Mouse (Mus musculus): ENCODE measurements at regions not wholly inside any gene's neighbourhood (a gene's known extent, or its start where the extent isn't known, plus 50 kb on each side); places are given as distances from the start of the nearest gene placed in this dataset.

DNA sequence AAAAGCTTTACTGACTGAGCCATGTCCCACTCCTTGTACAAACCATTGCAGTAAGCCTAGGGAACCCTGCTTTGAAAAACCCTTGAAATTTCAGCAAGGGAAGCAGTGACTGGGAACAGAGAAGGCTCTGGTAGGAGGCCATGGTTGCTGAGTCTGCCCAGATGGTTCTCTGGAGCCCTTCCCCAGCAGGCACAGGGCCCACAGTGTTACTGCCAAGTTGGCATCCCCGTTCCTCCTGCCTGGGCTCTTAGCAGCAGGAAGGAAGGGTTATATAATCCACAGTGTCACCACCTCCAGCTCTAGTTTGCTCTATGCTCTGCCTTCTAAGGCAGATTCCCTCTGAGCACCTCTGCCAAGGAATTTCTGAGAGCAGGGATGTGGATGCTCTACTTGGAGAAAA, 349.4 kb upstream of the Auts2 start:
- Histone ChIP-seq H3K4me1 (replicated peaks) (no peaks in the 10 kb centered on the region), H3K36me3 (no peaks in the 10 kb centered on the region), H3K4me3 (replicated peaks) (no peak overlapping the region), H3K27ac (no peak overlapping the region), H3K9me3 (replicated peaks) (no peaks in the 10 kb centered on the region), H3K9ac (no peak overlapping the region), H3K27me3 (no peaks in the 10 kb centered on the region), H3K4me2 (no peak overlapping the region)
- 50% methylated on average over 1 of the region's 1 CpGs for WGBS (ENCODE audit: insufficient replicate concordance)
- ATAC-seq (ENCODE audit: low read depth) (no peak), DNase-seq (no peak)

DNA sequence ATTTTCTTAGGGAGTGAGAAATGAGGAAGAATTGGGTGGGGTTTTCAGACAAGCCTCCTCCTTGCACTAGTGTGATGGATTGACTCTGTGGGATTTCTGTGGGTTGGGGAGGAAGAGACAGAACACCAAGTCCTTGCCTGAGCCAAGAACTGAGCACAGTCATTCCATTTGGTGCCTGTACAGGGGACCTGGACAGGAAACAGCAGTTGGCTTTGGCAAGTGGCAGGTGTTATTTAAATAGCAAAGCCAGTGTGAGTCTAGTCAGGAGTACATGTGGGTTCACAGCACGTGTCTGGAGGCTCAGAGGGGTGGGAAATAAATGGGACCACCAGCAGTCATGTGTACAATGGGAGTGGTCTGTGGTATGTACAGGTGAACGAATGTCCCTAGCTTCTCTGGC, 341.0 kb upstream of the Auts2 start:
- H3K4me1 ChIP-seq (replicated peaks): no peaks in the 10 kb centered on the region
- H3K36me3 ChIP-seq: no peaks in the 10 kb centered on the region
- 32% methylated on average over 2 of the region's 2 CpGs for WGBS (ENCODE audit: insufficient replicate concordance)
- H3K27ac ChIP-seq: no peak overlapping the region
- ATAC-seq (ENCODE audit: low read depth) (no peak), DNase-seq (no peak)
- no peak overlapping the region for H3K4me2 ChIP-seq
- no peak overlapping the region for H3K4me3 ChIP-seq (replicated peaks)
- no peak overlapping the region for H3K9ac ChIP-seq
- no peaks in the 10 kb centered on the region for H3K9me3 ChIP-seq (replicated peaks)
- H3K27me3 ChIP-seq: no peaks in the 10 kb centered on the region

DNA sequence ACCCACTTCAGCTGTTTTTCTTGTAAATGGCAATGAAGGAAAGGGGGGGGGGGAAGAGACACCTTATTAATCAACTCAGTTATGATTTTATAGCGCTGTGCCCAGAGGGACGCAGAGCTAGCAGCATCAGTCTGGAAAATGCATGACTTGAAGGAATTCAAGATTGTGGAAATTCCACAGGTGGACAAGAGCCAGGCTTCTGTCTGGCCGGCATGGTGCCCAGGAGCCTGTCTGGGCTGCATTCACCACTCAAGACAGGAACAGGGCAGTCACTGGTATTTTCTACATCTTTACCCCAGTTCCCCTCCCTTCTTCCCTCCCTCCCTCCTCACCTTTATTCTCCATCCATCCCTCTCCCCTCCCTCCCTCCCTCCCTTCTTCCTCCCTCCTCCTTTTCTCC, 339.1 kb upstream of the Auts2 start:
- H3K27me3 ChIP-seq: no peaks in the 10 kb centered on the region
- H3K9me3 ChIP-seq (replicated peaks): no peaks in the 10 kb centered on the region
- WGBS (ENCODE audit: insufficient replicate concordance): 72% methylated on average over 3 of the region's 3 CpGs
- no peak overlapping the region for H3K9ac ChIP-seq
- no peaks in the 10 kb centered on the region for H3K4me1 ChIP-seq (replicated peaks)
- no peak overlapping the region for H3K4me2 ChIP-seq
- no peaks in the 10 kb centered on the region for H3K36me3 ChIP-seq
- no peak overlapping the region for H3K27ac ChIP-seq
- DNase-seq (no peak), ATAC-seq (ENCODE audit: low read depth) (no peak)
- no peak overlapping the region for H3K4me3 ChIP-seq (replicated peaks)

DNA sequence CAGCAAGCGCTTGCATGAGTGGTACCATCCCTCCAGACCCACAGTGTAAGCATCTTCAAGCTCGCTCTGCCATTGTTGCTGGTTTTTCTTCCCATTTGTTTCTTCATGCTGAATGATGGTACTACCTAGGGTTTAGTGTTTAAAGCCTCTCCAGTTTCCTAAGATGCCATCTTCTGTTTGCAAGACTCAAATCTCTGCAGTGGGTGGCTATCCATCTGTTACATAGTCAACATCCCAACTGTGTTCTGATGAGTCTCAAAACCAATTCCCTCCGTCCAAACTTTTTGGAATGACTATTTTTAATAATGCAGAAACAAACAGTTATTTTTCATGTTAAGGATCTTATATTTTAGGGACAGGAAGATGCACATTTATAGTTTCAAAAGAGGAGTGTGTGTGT, 338.0 kb upstream of the Auts2 start:
- no peak overlapping the region for H3K9ac ChIP-seq
- no peaks in the 10 kb centered on the region for H3K9me3 ChIP-seq (replicated peaks)
- ATAC-seq (ENCODE audit: low read depth): no peak
- H3K36me3 ChIP-seq: no peaks in the 10 kb centered on the region
- no peak overlapping the region for H3K4me3 ChIP-seq (replicated peaks)
- no peak overlapping the region for H3K27ac ChIP-seq
- 76% methylated on average over 3 of the region's 3 CpGs for WGBS (ENCODE audit: insufficient replicate concordance)
- no peaks in the 10 kb centered on the region for H3K4me1 ChIP-seq (replicated peaks)
- H3K4me2 ChIP-seq: no peak overlapping the region
- no peaks in the 10 kb centered on the region for H3K27me3 ChIP-seq
- no peak for DNase-seq

DNA sequence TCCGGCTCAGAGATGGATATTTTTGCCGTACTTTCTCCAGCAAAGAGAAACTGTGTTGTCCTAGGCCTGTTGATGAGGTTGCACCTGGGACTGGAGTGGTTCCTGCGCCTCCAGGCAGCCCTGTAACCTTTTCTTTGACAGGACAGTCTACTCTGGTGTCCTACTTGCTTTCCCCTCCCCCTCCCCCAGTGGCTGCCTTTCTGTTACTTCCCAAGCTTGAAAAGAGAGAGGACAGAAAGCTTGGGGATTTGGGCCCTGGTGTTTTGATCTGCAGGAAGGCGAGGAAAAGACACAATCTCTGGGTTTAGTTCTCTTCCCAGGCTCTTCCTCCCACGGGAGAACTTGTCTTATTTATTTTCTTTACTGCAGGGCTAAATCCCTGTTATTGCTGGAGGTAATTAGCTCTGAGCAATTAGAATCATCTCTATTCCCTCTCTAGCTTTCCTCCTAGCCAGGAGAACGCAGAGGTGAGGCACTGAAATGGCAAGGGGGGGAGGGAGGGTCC, 333.2 kb upstream of the Auts2 start:
- 0 out of 2 replicates have a peak, but pooled peaks cover 3% of the 10 kb centered on the region for H3K9me3 ChIP-seq (replicated peaks)
- DNase-seq: no peak
- WGBS (ENCODE audit: insufficient replicate concordance): 36% methylated on average over 6 of the region's 6 CpGs
- no peak overlapping the region for H3K4me2 ChIP-seq
- no peak overlapping the region for H3K27ac ChIP-seq
- no peak for ATAC-seq (ENCODE audit: low read depth)
- H3K4me1 ChIP-seq (replicated peaks): no peaks in the 10 kb centered on the region
- H3K36me3 ChIP-seq: no peaks in the 10 kb centered on the region
- no peak overlapping the region for H3K4me3 ChIP-seq (replicated peaks)
- H3K27me3 ChIP-seq: no peaks in the 10 kb centered on the region
- no peak overlapping the region for H3K9ac ChIP-seq

DNA sequence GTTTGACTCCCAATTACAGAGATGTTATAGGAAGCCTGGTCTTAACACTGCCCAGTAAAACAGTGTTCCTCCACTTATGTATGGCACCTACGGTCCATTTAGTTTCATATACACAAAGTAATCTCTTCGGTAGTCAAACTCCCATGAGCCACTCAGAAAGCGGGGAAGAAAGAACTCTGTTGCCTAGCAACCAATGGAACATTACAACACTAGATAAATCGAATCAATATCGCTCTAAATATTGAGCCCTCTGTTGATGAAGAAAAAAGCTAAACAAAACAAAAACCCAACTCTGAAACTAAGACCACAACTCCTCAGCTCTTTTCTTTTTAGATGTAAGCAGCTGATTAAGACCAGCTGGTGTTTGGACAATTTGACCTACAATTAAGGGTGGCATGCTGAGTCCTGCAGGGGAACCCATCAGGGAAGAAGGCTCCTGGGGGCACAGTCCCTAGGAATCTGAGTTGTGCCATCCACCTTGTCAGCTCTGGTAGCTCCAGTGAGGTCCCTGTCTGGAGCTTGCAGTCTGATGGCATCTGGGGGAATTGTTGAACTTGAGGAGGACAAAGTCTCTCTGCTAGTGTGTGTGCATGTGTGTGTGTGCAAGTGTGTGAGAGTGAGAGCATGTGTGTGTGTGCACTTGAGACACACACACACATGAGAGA, 315.8 kb upstream of the Auts2 start:
- Histone ChIP-seq H3K36me3 (no peaks in the 10 kb centered on the region), H3K4me2 (no peak overlapping the region), H3K9ac (no peak overlapping the region), H3K27me3 (no peaks in the 10 kb centered on the region), H3K9me3 (replicated peaks) (no peaks in the 10 kb centered on the region; the same call in 1 of the 2 replicates), H3K27ac (no peak overlapping the region), H3K4me3 (replicated peaks) (no peak overlapping the region), H3K4me1 (replicated peaks) (no peaks in the 10 kb centered on the region)
- 71% methylated on average over 5 of the region's 5 CpGs for WGBS (ENCODE audit: insufficient replicate concordance)
- no peak for DNase-seq
- no peak for ATAC-seq (ENCODE audit: low read depth)

DNA sequence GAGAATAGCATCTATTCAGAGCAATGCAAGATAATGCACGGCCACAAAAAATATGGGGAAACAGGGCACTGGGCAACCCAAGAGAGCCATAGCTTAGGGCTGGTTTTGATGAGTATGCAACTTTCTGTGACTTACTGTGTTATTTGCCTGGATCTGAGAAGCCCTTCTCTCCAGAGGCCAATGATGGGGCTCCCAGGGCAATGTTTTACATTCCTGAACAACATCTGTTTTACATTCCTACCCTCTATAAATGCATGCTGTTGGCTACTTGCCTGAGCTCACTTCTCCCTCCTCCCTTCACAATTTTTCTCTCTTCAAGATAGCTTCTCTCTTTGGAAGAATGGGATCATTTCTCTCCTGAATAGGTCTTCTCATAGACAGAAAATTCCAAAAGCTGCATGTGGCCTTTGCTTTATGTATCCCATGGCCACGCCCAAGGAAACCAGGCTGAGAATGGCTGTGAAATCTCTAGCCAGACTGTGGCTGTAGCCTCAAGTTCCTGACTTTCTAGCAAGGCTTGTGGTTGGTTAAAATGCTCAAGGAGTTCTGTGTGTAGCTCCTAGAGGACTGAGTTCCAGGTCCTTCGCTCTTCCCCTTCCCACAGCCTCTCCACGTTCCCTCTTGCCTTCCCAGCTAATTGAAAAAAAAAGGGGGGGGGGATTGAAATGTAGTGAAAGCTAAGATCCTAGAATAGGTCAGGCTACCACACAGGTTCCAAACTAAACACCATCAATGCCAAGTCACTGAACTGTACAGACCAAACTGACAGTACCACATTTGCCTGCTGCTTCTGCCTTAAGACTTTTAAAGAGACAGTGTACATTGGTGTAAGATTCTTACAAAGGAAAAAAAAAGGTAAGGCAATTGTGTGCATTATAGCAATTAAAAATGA, 312.7 kb upstream of the Auts2 start:
- DNase-seq: no peak

DNA sequence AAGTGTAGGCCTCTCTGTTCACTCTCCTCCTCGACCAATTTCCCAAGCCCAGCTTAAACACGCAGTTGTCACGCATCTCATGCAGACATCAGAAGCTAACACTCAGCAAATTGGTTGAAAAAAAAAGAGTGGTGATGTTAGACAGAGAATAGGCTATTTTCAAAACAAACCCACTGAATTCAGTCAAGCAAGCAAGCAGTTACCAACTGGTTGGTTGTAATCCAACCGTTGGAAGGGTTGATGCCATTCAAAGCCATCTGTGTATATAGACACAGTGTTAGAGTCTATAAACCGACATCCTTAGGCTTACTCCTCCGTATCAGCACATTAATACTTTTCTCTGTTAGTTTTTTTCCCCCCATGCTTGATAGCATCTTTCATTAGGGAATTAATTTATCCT, 307.6 kb upstream of the Auts2 start:
- ATAC-seq (ENCODE audit: low read depth): no peak
- Histone ChIP-seq H3K4me3 (replicated peaks) (no peak overlapping the region), H3K4me2 (no peak overlapping the region), H3K27me3 (no peaks in the 10 kb centered on the region), H3K9me3 (replicated peaks) (no peaks in the 10 kb centered on the region), H3K27ac (no peak overlapping the region), H3K36me3 (no peaks in the 10 kb centered on the region), H3K4me1 (replicated peaks) (no peaks in the 10 kb centered on the region), H3K9ac (no peak overlapping the region)
- DNase-seq: no peak
- 66% methylated on average over 6 of the region's 6 CpGs for WGBS (ENCODE audit: insufficient replicate concordance)

More for the DNA sequence above, 312.7 kb upstream of the Auts2 start:
- Histone ChIP-seq H3K4me1 (replicated peaks) (no peaks in the 10 kb centered on the region), H3K9me3 (replicated peaks) (no peaks in the 10 kb centered on the region; the same call in 1 of the 2 replicates), H3K27ac (no peak overlapping the region), H3K9ac (no peak overlapping the region), H3K4me2 (no peak overlapping the region), H3K27me3 (no peaks in the 10 kb centered on the region), H3K36me3 (no peaks in the 10 kb centered on the region), H3K4me3 (replicated peaks) (no peak overlapping the region)
- ATAC-seq (ENCODE audit: low read depth): no peak
- 61% methylated on average over 4 of the region's 4 CpGs for WGBS (ENCODE audit: insufficient replicate concordance)

DNA sequence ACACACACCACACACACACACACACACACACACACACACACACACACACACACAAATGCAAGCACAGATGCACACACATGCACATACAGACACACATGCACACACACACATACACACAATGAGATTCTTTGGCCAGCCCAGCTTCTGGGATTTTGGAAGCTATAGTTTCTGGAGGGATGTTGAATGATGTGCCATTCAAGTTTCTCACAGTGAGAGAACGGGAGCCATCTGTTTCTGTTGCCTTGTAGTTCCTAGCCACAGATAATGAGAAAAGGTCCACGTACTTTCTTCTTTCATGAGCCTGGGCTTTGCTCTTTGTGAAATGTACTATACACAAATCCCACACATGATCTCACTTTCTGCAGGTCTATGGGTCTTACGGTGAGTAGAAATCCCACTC, 304.9 kb upstream of the Auts2 start:
- 65% methylated on average over 3 of the region's 3 CpGs for WGBS (ENCODE audit: insufficient replicate concordance)
- no peak overlapping the region for H3K9ac ChIP-seq

DNA sequence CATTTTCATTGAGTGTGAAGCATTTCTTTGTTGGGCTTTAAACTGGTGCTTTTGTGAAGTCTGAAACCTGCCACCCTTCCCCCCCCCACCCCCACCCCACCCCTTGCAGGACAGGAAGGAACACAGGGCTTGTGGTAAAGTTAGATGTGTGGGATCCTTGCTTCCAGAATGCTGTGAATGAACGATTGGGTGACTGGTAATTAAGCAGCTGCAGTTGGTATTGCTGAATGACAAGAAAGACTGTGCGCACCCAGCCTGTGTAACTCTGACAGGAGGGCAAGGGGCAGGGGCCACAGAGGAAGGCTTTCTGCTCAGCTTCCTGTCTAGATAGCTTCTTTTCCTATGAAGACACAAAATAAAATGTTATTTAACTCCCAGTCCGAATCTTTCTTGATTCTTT, 300.1 kb upstream of the Auts2 start:
- Histone ChIP-seq H3K9me3 (replicated peaks) (no peaks in the 10 kb centered on the region), H3K4me2 (no peak overlapping the region), H3K36me3 (no peaks in the 10 kb centered on the region), H3K4me3 (replicated peaks) (no peak overlapping the region), H3K27me3 (no peaks in the 10 kb centered on the region), H3K9ac (no peak overlapping the region), H3K27ac (no peak overlapping the region), H3K4me1 (replicated peaks) (no peaks in the 10 kb centered on the region)
- 24% methylated on average over 3 of the region's 3 CpGs for WGBS (ENCODE audit: insufficient replicate concordance)
- DNase-seq: no peak
- ATAC-seq (ENCODE audit: low read depth): no peak

More for the DNA sequence above, 304.9 kb upstream of the Auts2 start:
- Histone ChIP-seq H3K4me3 (replicated peaks) (no peak overlapping the region), H3K9me3 (replicated peaks) (no peaks in the 10 kb centered on the region), H3K4me2 (no peak overlapping the region), H3K27me3 (no peaks in the 10 kb centered on the region), H3K27ac (no peak overlapping the region), H3K36me3 (no peaks in the 10 kb centered on the region), H3K4me1 (replicated peaks) (no peaks in the 10 kb centered on the region)
- DNase-seq: no peak
- no peak for ATAC-seq (ENCODE audit: low read depth)

DNA sequence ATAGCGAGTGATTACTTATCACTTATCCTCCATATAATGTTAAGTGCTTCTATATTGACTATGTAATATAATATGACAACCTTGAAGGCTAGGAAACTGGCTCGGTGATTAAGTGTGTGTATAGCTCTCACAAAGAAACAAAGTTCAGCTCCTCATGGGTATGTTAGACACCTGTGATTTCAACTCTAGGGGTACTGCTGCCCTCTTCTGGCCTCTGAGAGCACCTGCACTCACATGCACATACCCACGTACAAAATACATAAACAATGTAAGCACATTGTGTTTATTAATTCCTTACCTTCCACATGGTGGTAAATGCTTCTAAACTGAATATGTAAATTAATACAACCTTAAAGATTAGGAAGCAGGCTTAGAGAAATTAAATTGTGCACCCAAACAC, 298.6 kb upstream of the Auts2 start:
- H3K4me1 ChIP-seq (replicated peaks): no peaks in the 10 kb centered on the region
- H3K4me3 ChIP-seq (replicated peaks): no peak overlapping the region
- H3K36me3 ChIP-seq: no peaks in the 10 kb centered on the region
- H3K9ac ChIP-seq: no peak overlapping the region
- H3K27me3 ChIP-seq: no peaks in the 10 kb centered on the region
- no peak overlapping the region for H3K4me2 ChIP-seq
- ATAC-seq (ENCODE audit: low read depth) (no peak), DNase-seq (no peak)
- no peaks in the 10 kb centered on the region for H3K9me3 ChIP-seq (replicated peaks)
- H3K27ac ChIP-seq: no peak overlapping the region
- WGBS (ENCODE audit: insufficient replicate concordance): 67% methylated on average over 3 of the region's 3 CpGs

Data from liver, embryonic 13.5 days (tissue).